Mouse (Mus musculus) thymus, postnatal 0 days (tissue): Measurements from ENCODE around the gene Ttf1. TPM values are rescaled to one million over a fixed set of nuclear protein-coding genes. Genes with fewer than 3 reads are reported as not detected.

Experiments used
- DNase-seq: peaks from one replicate; pipeline ENCODE4 v3.0.0-alpha.2; 2015; ENCODE audit warnings: low spot score
- polyA plus RNA-seq: library from polyadenylated mRNA; unstranded; fragments of >200 nt; fragmentation: Nextera tagmentation; extraction: Ambion mirVana; gene quantifications from 2 replicates; pipeline ENCODE4 v1.2.1, GENCODE M21; 2015

Gene Ttf1
- polyA plus RNA-seq, 1 experiment from 2014 or later = 11.4 TPM

DNA sequence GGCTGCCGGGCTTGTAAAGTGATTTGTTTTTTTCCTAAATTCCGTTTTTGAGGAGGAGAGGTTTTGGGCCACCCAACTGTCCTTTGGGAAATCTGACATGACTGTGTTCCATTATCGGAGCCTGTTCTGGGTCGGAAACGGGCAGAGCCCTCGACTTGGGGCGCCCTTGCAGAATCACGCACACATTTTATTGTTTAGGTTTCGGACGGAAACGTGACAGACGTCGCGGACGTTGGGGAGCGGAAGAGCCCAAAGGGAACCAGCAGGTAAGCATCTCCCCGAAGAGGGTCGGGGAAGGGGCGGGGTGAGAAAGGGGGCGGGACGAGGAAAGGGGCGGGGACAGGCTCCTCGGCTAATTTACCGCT is 64.5 kb downstream of the Ttf1 start:
- no peak for DNase-seq

- DNase-seq = peak; percentile 99
These were observed 65.1 kb downstream of the Ttf1 start for GRCm38 (mm10) chr2:29124936-29125701.

- DNase-seq = peak; percentile 18
These were observed 70.2 kb downstream of the Ttf1 start for GRCm38 (mm10) chr2:29130118-29130899.

DNA sequence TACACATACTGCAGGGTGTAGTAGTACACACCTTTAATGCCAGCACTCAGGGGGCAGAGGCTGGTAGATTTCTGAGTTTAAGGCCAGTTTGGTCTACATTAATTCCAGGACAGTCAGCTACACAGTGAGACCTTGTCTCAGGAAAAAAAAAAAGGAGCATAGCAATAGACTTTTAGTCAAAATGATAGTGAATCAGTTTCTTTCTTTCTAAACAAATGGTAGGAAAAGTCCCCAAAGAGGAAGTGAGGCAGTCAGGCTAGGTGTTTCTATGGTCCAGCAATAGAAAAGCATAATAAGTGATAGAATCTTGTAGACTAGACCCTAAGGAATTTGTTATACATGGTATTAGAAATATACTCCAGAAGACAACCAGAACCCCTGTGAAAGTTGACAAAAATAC is 75.1 kb downstream of the Ttf1 start:
- DNase-seq = no peak

Other genes with a start within 250 kb of the Ttf1 start
- gene Gtf3c4, start 219.9 kb upstream of the Ttf1 start, polyA plus RNA-seq = 7.0 and 7.8 TPM in 2 replicates
- gene Ddx31, start 219.9 kb upstream of the Ttf1 start, polyA plus RNA-seq = 15.7 and 17.5 TPM in 2 replicates
- gene Barhl1, start 143.6 kb upstream of the Ttf1 start, polyA plus RNA-seq = not detected in 2 replicates
- gene Cfap77, start 5.2 kb upstream of the Ttf1 start, polyA plus RNA-seq = 0.27 and 0.40 TPM in 2 replicates
- 13.2 and 14.9 TPM in 2 replicates for gene Setx, start 63.9 kb downstream of the Ttf1 start, polyA plus RNA-seq
- gene Ntng2, start 192.7 kb downstream of the Ttf1 start, polyA plus RNA-seq = 0.18 and 0.28 TPM in 2 replicates